Mouse (Mus musculus) stomach, postnatal 0 days (tissue): ENCODE results near the gene 4931409K22Rik.

Source experiments
- CTCF ChIP-seq: IDR thresholded peaks from 2 replicates; pipeline ENCODE4 v1.5.1; 2016; ENCODE audit warnings: antibody characterized with exemption, low read depth, mild to moderate bottlenecking, moderate library complexity
- EP300 ChIP-seq: optimal IDR thresholded peaks from 2 replicates; pipeline ENCODE3; 2016; ENCODE audit warnings: antibody characterized with exemption

GRCm38 (mm10) chr5:24542643-24543042 is 14.0 kb downstream of the 4931409K22Rik start:
- TF ChIP-seq CTCF (no peak), EP300 (no peak)
